Mouse (Mus musculus): ENCODE measurements around the gene Sytl3. TPM values are rescaled to one million over a fixed set of nuclear protein-coding genes. Genes with fewer than 3 reads are reported as not detected.

Sytl3 gene
- polyA plus RNA-seq, 1 experiment from 2014 or later = 0.28 TPM

DNA sequence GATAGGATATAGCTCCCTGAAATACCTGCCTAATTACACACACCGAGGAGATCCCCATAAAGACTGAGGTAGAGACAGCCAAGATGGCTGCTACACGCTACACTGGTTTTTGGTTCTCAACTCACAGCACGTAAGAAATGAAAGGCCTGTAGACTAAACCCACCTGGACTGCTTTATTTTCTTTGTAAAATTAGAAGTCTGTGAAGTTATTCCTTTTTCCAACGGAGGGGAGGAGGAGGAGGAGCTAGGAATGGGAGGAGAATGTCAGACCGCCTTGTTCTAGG is 113.5 kb downstream of the Sytl3 start:
- no peaks in the 10 kb centered on the region for H3K36me3 ChIP-seq (ENCODE audit: control insufficient read depth, insufficient read depth)
- H3K4me1 ChIP-seq (ENCODE audit: control insufficient read depth, low read depth, low read length) = peaks cover 12% of the 10 kb centered on the region
- no peak overlapping the region for H3K9ac ChIP-seq (ENCODE audit: low read depth, low read length)
- no peak overlapping the region for H3K4me2 ChIP-seq (ENCODE audit: low read depth, low read length)
- ATAC-seq (ENCODE audit: low read depth) = no peak
- no peak overlapping the region for H3K4me3 ChIP-seq (ENCODE audit: low read depth, low read length)
- no peak overlapping the region for H3K27ac ChIP-seq (ENCODE audit: low read length)
- no peaks in the 10 kb centered on the region for H3K27me3 ChIP-seq (ENCODE audit: control insufficient read depth, insufficient read depth, low read depth, low read length)
- no peaks in the 10 kb centered on the region for H3K9me3 ChIP-seq (replicated peaks; ENCODE audit: control insufficient read depth, low read length)
- WGBS (ENCODE audit: insufficient replicate concordance) = 80% methylated on average over 5 of the region's 5 CpGs

DNA sequence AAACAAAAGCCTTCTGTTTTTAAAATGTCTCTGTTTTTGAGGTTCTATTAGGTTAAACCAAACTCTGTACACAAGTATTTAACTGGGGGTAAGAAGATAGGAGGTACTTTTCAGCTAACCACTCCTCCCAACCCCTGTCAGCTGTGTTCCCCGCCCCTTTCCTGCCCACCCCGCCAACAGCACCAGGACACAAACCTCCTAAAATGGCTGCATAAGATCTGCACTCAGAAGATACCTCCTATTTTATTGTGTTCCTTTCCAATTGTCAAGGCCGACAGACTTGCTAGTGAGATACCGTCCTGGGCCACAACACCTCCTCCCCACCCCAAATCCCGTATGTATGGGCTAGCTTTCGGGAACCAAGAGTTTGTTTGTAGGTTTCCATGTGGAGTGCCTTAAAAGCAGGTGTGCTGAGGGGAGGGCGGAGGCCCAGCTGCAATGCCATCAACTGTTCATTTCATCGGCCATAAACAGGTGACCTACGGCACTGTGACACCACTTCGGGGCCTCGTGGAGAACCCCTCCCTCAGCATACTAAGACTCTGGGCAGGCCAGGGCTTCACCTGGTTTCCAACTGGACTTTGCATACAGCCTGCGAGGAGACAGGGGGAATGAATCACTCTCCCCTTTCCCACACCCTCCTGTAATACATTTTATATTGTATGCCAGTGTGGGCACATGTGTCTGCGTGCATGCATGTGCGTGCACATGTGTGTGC is 114.5 kb downstream of the Sytl3 start:
- Histone ChIP-seq H3K4me2 (ENCODE audit: low read depth, low read length) (no peak overlapping the region), H3K4me1 (ENCODE audit: control insufficient read depth, low read depth, low read length) (peaks cover 10% of the 10 kb centered on the region), H3K27me3 (ENCODE audit: control insufficient read depth, insufficient read depth, low read depth, low read length) (no peaks in the 10 kb centered on the region), H3K9me3 (replicated peaks; ENCODE audit: control insufficient read depth, low read length) (no peaks in the 10 kb centered on the region), H3K36me3 (ENCODE audit: control insufficient read depth, insufficient read depth) (no peaks in the 10 kb centered on the region), H3K4me3 (ENCODE audit: low read depth, low read length) (no peak overlapping the region), H3K27ac (ENCODE audit: low read length) (no peak overlapping the region), H3K9ac (ENCODE audit: low read depth, low read length) (no peak overlapping the region)
- no peak for ATAC-seq (ENCODE audit: low read depth)
- WGBS (ENCODE audit: insufficient replicate concordance) = 65% methylated on average over 14 of the region's 14 CpGs

DNA sequence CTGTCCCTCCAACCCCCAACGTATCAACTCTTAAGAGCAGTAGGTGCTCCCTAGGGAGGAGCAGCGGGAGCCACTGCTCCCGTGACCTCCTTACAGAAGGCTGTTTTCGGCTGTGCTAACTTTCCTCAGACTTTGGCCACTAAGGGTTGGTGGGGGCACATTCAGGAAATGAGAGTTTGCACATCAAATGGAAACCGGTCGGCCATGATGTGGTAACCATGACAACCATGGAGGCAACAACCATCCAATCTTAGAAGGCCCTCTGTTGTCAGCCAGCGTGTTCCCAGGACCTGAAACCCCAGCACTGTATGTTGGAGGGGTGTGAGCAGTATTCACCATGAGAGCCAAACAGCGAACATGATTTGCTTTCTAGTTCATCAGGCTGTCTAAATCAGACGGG is 116.3 kb downstream of the Sytl3 start:
- 77% methylated on average over 9 of the region's 9 CpGs for WGBS (ENCODE audit: insufficient replicate concordance)
- H3K9ac ChIP-seq (ENCODE audit: low read depth, low read length) = no peak overlapping the region
- H3K4me3 ChIP-seq (ENCODE audit: low read depth, low read length) = no peak overlapping the region
- H3K36me3 ChIP-seq (ENCODE audit: control insufficient read depth, insufficient read depth) = no peaks in the 10 kb centered on the region
- no peaks in the 10 kb centered on the region for H3K9me3 ChIP-seq (replicated peaks; ENCODE audit: control insufficient read depth, low read length)
- H3K27me3 ChIP-seq (ENCODE audit: control insufficient read depth, insufficient read depth, low read depth, low read length) = no peaks in the 10 kb centered on the region
- ATAC-seq (ENCODE audit: low read depth) = no peak
- H3K4me2 ChIP-seq (ENCODE audit: low read depth, low read length) = no peak overlapping the region
- peaks cover 24% of the 10 kb centered on the region for H3K4me1 ChIP-seq (ENCODE audit: control insufficient read depth, low read depth, low read length)
- no peak overlapping the region for H3K27ac ChIP-seq (ENCODE audit: low read length)

DNA sequence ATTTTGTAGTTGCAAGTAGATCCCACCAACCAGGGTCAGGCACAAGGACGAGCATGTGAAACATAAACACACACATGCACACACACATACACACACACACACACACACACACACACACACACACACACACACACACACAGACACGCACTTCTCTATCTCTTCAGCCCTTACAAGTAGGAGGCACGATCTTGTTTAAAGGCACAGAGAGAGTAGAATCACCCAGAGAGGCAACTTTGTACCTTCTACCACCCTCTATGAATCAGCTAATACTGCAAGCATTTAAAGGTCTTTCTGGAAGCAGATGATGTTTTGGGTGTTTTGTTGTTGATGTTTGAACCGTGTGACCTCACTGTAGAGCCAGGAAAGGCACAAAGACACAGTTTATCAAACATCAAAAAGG is 116.8 kb downstream of the Sytl3 start:
- no peaks in the 10 kb centered on the region for H3K27me3 ChIP-seq (ENCODE audit: control insufficient read depth, insufficient read depth, low read depth, low read length)
- no peaks in the 10 kb centered on the region for H3K9me3 ChIP-seq (replicated peaks; ENCODE audit: control insufficient read depth, low read length)
- no peak overlapping the region for H3K4me3 ChIP-seq (ENCODE audit: low read depth, low read length)
- ATAC-seq (ENCODE audit: low read depth) = no peak
- H3K9ac ChIP-seq (ENCODE audit: low read depth, low read length) = no peak overlapping the region
- H3K4me2 ChIP-seq (ENCODE audit: low read depth, low read length) = no peak overlapping the region
- no peaks in the 10 kb centered on the region for H3K36me3 ChIP-seq (ENCODE audit: control insufficient read depth, insufficient read depth)
- whole genome bisulfite sequencing (ENCODE audit: insufficient replicate concordance) = 65% methylated on average over 4 of the region's 4 CpGs
- peaks cover 29% of the 10 kb centered on the region for H3K4me1 ChIP-seq (ENCODE audit: control insufficient read depth, low read depth, low read length)
- H3K27ac ChIP-seq (ENCODE audit: low read length) = no peak overlapping the region

DNA sequence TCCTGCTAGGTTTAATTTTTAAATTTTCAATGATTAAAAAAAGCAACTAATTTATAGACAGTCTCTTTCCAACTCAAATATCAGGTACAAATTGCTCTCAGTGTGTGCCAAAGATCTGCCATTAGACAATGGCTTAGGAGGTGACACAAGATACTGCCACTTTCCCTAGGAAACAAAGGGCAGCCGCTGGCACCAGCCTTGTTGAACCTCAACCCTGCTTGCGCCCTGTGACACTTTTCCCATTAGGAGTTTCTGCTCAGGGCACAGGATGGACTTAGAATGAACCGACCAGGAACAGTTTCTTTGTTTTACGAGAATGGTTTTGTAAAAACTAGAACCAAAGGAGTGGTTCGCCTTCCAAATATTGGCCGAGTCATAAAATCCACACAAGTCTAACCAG is 117.2 kb downstream of the Sytl3 start:
- no peaks in the 10 kb centered on the region for H3K9me3 ChIP-seq (replicated peaks; ENCODE audit: control insufficient read depth, low read length)
- H3K36me3 ChIP-seq (ENCODE audit: control insufficient read depth, insufficient read depth) = no peaks in the 10 kb centered on the region
- H3K27me3 ChIP-seq (ENCODE audit: control insufficient read depth, insufficient read depth, low read depth, low read length) = no peaks in the 10 kb centered on the region
- H3K4me3 ChIP-seq (ENCODE audit: low read depth, low read length) = no peak overlapping the region
- no peak overlapping the region for H3K4me2 ChIP-seq (ENCODE audit: low read depth, low read length)
- no peak overlapping the region for H3K9ac ChIP-seq (ENCODE audit: low read depth, low read length)
- peaks cover 33% of the 10 kb centered on the region for H3K4me1 ChIP-seq (ENCODE audit: control insufficient read depth, low read depth, low read length)
- 78% methylated on average over 6 of the region's 6 CpGs for WGBS (ENCODE audit: insufficient replicate concordance)
- no peak for ATAC-seq (ENCODE audit: low read depth)
- no peak overlapping the region for H3K27ac ChIP-seq (ENCODE audit: low read length)

DNA sequence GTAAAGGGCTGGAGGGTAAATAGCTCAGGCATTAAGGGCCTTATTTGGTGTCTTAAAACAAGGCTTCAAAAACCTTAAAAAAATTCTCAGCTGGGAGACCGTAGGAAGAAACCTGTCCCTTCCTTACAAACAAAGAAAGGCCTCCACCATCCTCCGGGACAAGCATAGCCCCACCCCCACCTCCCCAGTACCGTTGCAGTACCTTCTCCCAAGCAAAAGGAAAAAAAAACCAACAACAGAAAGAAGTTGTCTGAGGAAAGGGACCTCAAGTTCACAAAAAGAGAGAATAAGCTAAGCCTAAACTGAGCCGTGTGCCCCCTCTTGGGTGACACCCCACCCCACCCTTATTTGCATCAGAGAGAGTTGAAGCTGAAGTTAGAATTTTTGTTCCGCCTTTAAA is 117.7 kb downstream of the Sytl3 start:
- no peaks in the 10 kb centered on the region for H3K27me3 ChIP-seq (ENCODE audit: control insufficient read depth, insufficient read depth, low read depth, low read length)
- WGBS (ENCODE audit: insufficient replicate concordance) = 72% methylated on average over 5 of the region's 5 CpGs
- no peak for ATAC-seq (ENCODE audit: low read depth)
- H3K4me2 ChIP-seq (ENCODE audit: low read depth, low read length) = no peak overlapping the region
- peaks cover 34% of the 10 kb centered on the region for H3K4me1 ChIP-seq (ENCODE audit: control insufficient read depth, low read depth, low read length)
- no peak overlapping the region for H3K9ac ChIP-seq (ENCODE audit: low read depth, low read length)
- H3K9me3 ChIP-seq (replicated peaks; ENCODE audit: control insufficient read depth, low read length) = no peaks in the 10 kb centered on the region
- no peak overlapping the region for H3K4me3 ChIP-seq (ENCODE audit: low read depth, low read length)
- no peak overlapping the region for H3K27ac ChIP-seq (ENCODE audit: low read length)
- H3K36me3 ChIP-seq (ENCODE audit: control insufficient read depth, insufficient read depth) = no peaks in the 10 kb centered on the region

DNA sequence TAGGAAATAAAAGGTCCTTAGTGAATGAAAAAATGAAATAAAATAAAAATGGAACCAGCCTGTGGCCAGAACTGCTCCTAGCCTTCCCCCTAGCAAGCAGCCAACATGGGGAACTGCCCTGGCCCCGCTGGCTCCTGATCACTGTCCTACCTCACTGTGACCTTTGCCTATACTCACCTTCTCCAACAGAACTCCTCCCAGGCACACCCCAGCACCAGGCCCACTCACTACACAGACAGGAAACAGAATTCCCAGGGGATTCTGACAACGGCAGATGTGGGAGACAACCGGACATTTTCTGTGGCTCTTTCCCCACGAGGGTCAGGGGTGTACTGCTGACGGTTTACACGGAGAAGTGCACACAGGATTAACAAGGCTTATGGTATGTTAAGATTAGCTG is 118.2 kb downstream of the Sytl3 start:
- Histone ChIP-seq H3K4me2 (ENCODE audit: low read depth, low read length) (no peak overlapping the region), H3K4me1 (ENCODE audit: control insufficient read depth, low read depth, low read length) (peaks cover 34% of the 10 kb centered on the region), H3K4me3 (ENCODE audit: low read depth, low read length) (no peak overlapping the region)

DNA sequence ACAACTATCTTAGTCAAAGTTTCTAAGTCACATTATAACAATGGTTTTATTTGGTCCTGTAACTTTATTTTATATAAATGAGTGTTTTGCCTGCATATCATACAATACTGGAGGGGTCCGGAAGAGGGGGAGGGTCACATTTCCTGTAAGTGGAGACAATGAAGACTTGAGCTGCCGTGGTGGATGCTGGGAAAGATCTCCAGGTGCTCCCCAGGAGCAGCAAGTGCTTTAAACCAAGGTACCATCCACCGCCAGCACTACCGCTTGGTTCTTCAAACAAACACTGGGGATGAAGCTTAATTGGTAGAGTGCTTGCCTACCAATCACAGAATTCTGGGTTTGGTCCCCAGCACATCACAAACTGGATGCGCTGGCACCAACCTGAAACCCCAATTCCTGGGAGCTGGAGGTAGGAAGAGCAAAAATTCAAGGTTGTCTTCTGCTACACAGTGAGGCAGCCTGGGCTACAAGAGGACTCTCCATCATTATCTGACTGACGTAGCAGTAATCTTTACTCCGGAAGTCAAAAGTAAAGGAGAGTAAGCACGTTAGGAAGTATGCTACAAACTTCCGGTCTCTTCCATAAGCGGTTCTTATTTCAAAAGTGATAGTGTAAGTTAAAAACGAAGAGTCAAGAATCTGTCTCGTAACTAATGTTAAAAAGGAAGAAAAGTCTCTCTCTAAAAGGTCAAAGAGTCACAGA is 118.9 kb downstream of the Sytl3 start:
- no peak for ATAC-seq (ENCODE audit: low read depth)
- no peaks in the 10 kb centered on the region for H3K9me3 ChIP-seq (replicated peaks; ENCODE audit: control insufficient read depth, low read length)
- H3K27ac ChIP-seq (ENCODE audit: low read length) = no peak overlapping the region
- H3K36me3 ChIP-seq (ENCODE audit: control insufficient read depth, insufficient read depth) = no peaks in the 10 kb centered on the region
- 55% methylated on average over 12 of the region's 12 CpGs for WGBS (ENCODE audit: insufficient replicate concordance)
- H3K4me3 ChIP-seq (ENCODE audit: low read depth, low read length) = no peak overlapping the region
- peaks cover 34% of the 10 kb centered on the region for H3K4me1 ChIP-seq (ENCODE audit: control insufficient read depth, low read depth, low read length)
- no peak overlapping the region for H3K9ac ChIP-seq (ENCODE audit: low read depth, low read length)
- H3K4me2 ChIP-seq (ENCODE audit: low read depth, low read length) = no peak overlapping the region
- no peaks in the 10 kb centered on the region for H3K27me3 ChIP-seq (ENCODE audit: control insufficient read depth, insufficient read depth, low read depth, low read length)

More for the DNA sequence above, 118.2 kb downstream of the Sytl3 start:
- no peak overlapping the region for H3K27ac ChIP-seq (ENCODE audit: low read length)
- no peaks in the 10 kb centered on the region for H3K36me3 ChIP-seq (ENCODE audit: control insufficient read depth, insufficient read depth)
- 69% methylated on average over 6 of the region's 6 CpGs for WGBS (ENCODE audit: insufficient replicate concordance)
- ATAC-seq (ENCODE audit: low read depth) = no peak
- H3K27me3 ChIP-seq (ENCODE audit: control insufficient read depth, insufficient read depth, low read depth, low read length) = no peaks in the 10 kb centered on the region
- H3K9me3 ChIP-seq (replicated peaks; ENCODE audit: control insufficient read depth, low read length) = no peaks in the 10 kb centered on the region
- no peak overlapping the region for H3K9ac ChIP-seq (ENCODE audit: low read depth, low read length)

DNA sequence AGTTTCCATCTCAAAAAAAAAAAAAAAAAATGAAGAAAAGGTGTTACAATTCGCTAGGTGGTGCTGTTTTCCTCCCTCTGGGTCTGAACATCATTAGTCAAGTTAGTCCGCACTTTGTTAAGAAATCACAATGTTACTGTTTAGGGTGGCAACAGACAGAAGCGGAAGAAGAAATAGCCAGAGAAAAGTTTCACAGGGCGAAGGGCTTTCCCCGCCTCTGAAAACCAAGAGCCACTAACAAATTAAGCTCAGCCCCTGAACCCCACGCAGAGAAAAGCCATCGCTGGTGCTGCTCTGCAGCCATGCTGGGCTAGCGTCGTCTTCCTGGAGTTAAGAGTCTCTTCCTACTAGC is 119.4 kb downstream of the Sytl3 start:
- Histone ChIP-seq H3K4me2 (ENCODE audit: low read depth, low read length) (peak overlapping the region; percentile 99), H3K27me3 (ENCODE audit: control insufficient read depth, insufficient read depth, low read depth, low read length) (no peaks in the 10 kb centered on the region), H3K4me3 (ENCODE audit: low read depth, low read length) (peak overlapping the region; percentile 59), H3K9me3 (replicated peaks; ENCODE audit: control insufficient read depth, low read length) (no peaks in the 10 kb centered on the region), H3K4me1 (ENCODE audit: control insufficient read depth, low read depth, low read length) (peaks cover 35% of the 10 kb centered on the region), H3K27ac (ENCODE audit: low read length) (peak overlapping the region; percentile 72), H3K36me3 (ENCODE audit: control insufficient read depth, insufficient read depth) (no peaks in the 10 kb centered on the region), H3K9ac (ENCODE audit: low read depth, low read length) (peak overlapping the region; percentile 35; the same call in 1 of the 2 replicates)
- 4% methylated on average over 9 of the region's 9 CpGs for WGBS (ENCODE audit: insufficient replicate concordance)
- no peak for ATAC-seq (ENCODE audit: low read depth)
